Mouse (Mus musculus) ovary, adult 10 weeks (tissue): ENCODE results near the gene Osbp. TPM values are rescaled to one million over a fixed set of nuclear protein-coding genes. Genes with fewer than 3 reads are reported as not detected.

Experiments used
- polyA plus RNA-seq: library from polyadenylated mRNA; stranded (reverse); fragments of 350-450 nt; fragmentation: Illumina TruSeq; extraction: RNeasy Lipid Tissue Mini Kit (QIAGEN cat#74804); gene quantifications from one replicate; pipeline ENCODE4 v1.2.3, GENCODE M21; 2014

Osbp gene
- 28.6 TPM for polyA plus RNA-seq

DNA sequence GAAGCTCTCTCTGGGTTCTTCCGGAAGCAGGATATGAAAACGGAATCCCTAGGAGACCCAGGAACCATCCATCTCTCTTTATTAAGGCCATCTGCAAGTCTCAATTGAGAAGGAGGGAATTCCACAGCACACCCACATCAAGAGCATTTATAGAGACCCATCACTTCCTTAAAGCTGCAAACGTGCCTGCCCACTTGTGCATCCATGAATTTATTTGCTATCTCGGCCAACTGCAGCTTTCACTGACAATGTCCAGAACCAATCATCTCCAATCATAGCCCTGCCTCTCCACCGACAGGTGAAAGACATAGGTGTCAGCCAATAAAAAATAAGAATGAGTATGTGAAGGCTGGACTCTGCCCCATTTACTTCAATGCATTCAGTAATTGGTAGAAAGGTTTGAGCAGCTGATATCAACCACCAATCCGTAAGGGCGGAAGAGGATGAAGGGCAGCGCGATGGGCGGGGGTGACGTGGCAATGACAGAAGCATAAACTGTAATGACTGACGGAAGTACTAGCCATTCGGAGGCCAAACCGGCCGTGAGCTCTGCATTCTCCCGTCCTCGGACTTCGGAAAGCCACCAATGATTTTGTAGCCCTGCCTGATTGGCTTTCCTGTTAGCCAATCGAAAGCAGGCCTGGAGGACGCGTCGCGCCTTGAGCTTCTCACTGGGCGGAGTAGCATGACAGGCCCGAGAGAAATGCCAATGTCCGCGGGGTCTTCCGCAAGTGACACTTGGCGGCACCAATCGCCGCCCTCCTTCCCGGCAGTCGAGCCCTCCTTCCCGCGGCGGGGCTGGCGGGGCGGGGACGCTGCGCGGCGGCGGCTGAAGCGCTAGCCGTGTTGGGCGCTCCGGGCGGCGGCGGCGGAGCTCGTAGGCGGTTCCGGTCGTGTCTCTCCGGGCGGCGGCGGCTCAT lies at the start of gene Osbp:
Gene Osbp, plus strand, starts transcription at position 919 of the 920 bp plus-strand sequence.

DNA sequence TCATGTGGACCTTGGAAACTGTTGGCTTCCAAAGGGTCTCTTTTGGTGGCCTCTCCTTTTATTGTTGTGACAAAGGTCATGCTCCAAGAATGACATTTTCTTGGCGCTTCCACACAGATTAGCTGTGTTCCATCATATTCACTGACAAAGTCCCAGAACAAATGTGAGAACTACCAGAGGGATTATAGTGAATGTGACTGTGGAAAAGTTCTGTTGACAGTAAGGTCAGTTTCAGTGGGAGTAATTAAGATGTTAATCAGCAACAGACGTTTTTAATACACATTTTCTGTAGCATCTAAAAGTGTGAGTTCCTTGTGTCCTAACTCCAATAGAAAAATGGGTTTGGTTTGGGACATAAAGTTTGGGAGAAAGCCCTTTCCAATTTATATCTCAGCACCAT lies 75.5 kb downstream of the Osbp start, which contains the start of gene Olfr1423:
Gene Olfr1423, minus strand, starts transcription at position 101 of the 400 bp plus-strand sequence.

Other genes with a start within 250 kb of the Osbp start
- not detected for gene Gif, start 218.4 kb upstream of the Osbp start, polyA plus RNA-seq
- gene Mrpl16, start 195.6 kb upstream of the Osbp start, polyA plus RNA-seq: 33.5 TPM
- 11.1 TPM for gene Stx3, start 146.5 kb upstream of the Osbp start, polyA plus RNA-seq
- gene Olfr1417, start 126.7 kb upstream of the Osbp start, polyA plus RNA-seq: not detected
- not detected for gene Olfr1418, start 104.9 kb upstream of the Osbp start, polyA plus RNA-seq
- gene Olfr1419, start 90.8 kb upstream of the Osbp start, polyA plus RNA-seq: not detected
- gene Olfr1420, start 79.4 kb upstream of the Osbp start, polyA plus RNA-seq: not detected
- gene Patl1, start 53.5 kb upstream of the Osbp start, polyA plus RNA-seq: 52.3 TPM
- gene Olfr1423, start 75.4 kb downstream of the Osbp start, polyA plus RNA-seq: not detected
- not detected for gene Olfr1424, start 96.7 kb downstream of the Osbp start, polyA plus RNA-seq
- not detected for gene Olfr1425, start 111.8 kb downstream of the Osbp start, polyA plus RNA-seq
- not detected for gene Olfr1426, start 126.1 kb downstream of the Osbp start, polyA plus RNA-seq
- not detected for gene Olfr1427, start 137.4 kb downstream of the Osbp start, polyA plus RNA-seq
- gene Olfr1428, start 150.0 kb downstream of the Osbp start, polyA plus RNA-seq: not detected
- not detected for gene Olfr76, start 157.3 kb downstream of the Osbp start, polyA plus RNA-seq
- not detected for gene Olfr1555-ps1, start 204.2 kb downstream of the Osbp start, polyA plus RNA-seq
- not detected for gene Olfr1431, start 234.7 kb downstream of the Osbp start, polyA plus RNA-seq